Mouse (Mus musculus): ENCODE data around the gene Fam227b. TPM values are rescaled to one million over a fixed set of nuclear protein-coding genes. Genes with fewer than 3 reads are reported as not detected.

Fam227b gene
- total RNA-seq (2023) = not detected

DNA sequence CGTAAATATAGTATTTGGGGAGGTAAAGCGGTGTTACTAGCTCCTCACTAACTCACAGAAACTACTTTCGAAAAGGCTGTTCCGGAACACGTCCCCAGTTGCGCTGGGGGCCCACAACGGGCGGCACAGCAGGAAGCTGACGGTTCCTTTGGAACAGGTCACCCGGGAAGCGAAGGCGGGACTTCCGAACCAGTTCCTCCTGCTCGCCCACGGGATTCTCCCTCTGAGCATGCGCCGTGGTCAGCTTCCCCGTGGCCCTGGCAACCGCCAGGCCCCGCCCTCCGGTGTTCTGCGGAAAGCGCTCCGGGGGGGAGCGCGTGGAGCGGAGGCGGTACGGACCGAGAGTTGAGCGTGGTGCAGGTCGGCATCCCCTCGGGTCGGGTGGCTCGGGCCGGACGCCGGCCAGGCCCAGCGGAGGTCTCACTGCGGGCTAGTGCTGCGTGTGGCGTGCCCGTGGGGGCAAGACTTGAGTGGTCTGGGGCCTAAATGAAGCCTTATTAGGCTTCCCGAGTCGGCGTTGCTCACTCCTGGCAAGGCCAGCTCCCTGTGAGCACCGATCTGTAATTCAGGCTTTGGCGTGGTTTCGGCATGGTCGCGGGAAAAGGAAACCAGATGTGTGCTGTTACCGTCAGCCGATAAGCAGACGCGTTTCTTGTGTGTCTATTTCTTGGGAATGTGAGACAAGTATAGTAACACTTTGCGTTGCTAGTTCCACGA lies at the start of gene Fam227b, which contains the start of gene Dtwd1:
TSS of gene Fam227b (minus strand) at position 150 of the 717 bp plus-strand sequence.
TSS of gene Dtwd1 (plus strand) at position 287 of the 717 bp plus-strand sequence.

DNA sequence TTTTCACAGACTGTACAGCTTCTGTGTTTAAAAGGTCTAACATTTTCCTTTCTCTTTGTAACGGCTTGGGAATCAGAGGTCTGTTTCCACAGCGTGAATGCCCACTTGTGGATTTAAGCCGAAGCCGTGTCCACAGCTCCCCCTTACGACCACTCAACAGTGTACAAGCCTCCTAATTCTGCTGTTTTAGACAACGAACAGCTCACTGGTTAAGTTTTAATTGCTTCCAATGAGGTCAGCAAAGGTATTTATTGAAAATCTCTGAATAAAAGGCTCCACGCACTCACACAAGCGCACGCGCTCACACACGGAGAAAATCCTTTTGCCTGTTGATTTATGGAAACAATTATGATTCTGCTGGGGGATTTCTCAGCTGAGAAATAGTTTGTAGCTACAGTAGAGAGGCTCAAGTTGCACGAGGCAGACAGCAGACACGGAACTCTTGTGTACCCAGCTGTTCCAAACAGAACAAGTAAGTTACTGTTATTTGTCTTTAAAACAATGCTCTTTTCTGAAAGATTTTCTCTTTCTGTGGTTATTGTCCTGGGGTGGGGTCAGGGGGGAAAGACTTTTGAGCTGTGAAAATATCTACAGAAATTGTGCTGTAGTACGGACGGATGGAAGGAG lies 117.3 kb downstream of the Fam227b start, which contains the start of gene Fgf7:
TSS of gene Fgf7 (plus strand) at position 280 of the 627 bp plus-strand sequence.

Other genes with a start within 250 kb of the Fam227b start
- not detected for gene Fgf7, start 117.3 kb downstream of the Fam227b start, total RNA-seq (2023)
- gene Dtwd1, start 137 bp upstream of the Fam227b start, total RNA-seq (2023) = 1 to 10 TPM; 5.1 TPM
- gene Gm17555, start 63.1 kb upstream of the Fam227b start, total RNA-seq (2023) = not detected